Mouse (Mus musculus) neutrophil, adult 59 days (primary cell): ENCODE measurements around the gene Dgcr6. TPM values are rescaled to one million over a fixed set of nuclear protein-coding genes. Genes with fewer than 3 reads are reported as not detected.

Experiments
- total RNA-seq, 2 experiments: library from RNA; stranded (reverse); gene quantifications; 1 replicate in 1 of 2; 2 replicates in 1 of 2; pipeline ENCODE4 v1.2.4; 2023

The Dgcr6 gene
- total RNA-seq = 1 to 10 TPM; 6.8 to 7.7 TPM

GRCm38 (mm10) chr16:18052731-18053202 is at the start of gene Dgcr6:
Gene Dgcr6 (plus strand): TSS chr16:18052860.

Other genes with a start within 250 kb of the Dgcr6 start
- not detected for gene B830017H08Rik, start 219.7 kb upstream of the Dgcr6 start, total RNA-seq
- gene Car15, start 214.5 kb upstream of the Dgcr6 start, total RNA-seq = 1 to 10 TPM; 3.5 to 3.9 TPM
- gene Gm20518, start 161.2 kb upstream of the Dgcr6 start, total RNA-seq = under 1 TPM; 0.35 to 0.76 TPM
- not detected for gene Tssk1, start 158.6 kb upstream of the Dgcr6 start, total RNA-seq
- gene Dgcr2, start 154.3 kb upstream of the Dgcr6 start, total RNA-seq = 10 to 100 TPM; 37.2 to 42.9 TPM
- gene Tssk2, start 154.2 kb upstream of the Dgcr6 start, total RNA-seq = not detected
- gene Ess2, start 141.5 kb upstream of the Dgcr6 start, total RNA-seq = 10 to 100 TPM; 27.8 to 32.6 TPM
- gene Gsc2, start 137.8 kb upstream of the Dgcr6 start, total RNA-seq = not detected
- 10 to 100 TPM; 16.3 to 17.2 TPM for gene Slc25a1, start 124.6 kb upstream of the Dgcr6 start, total RNA-seq
- gene Vpreb2, start 72.4 kb upstream of the Dgcr6 start, total RNA-seq = 1 to 10 TPM in 1 of 2 experiments, under 1 TPM in 1; 0.56 to 2.1 TPM
- 1 to 10 TPM; 8.5 to 9.8 TPM for gene Prodh, start 37.3 kb downstream of the Dgcr6 start, total RNA-seq
- gene Rtn4r, start 74.8 kb downstream of the Dgcr6 start, total RNA-seq = under 1 TPM; 0.20 to 0.42 TPM
- not detected for gene Ccdc188, start 165.0 kb downstream of the Dgcr6 start, total RNA-seq
- 1 to 10 TPM; 3.7 to 4.9 TPM for gene Zdhhc8, start 182.3 kb downstream of the Dgcr6 start, total RNA-seq
- gene Trmt2a, start 195.8 kb downstream of the Dgcr6 start, total RNA-seq = 10 to 100 TPM; 42.3 to 55.1 TPM
- 10 to 100 TPM; 59.0 to 64.4 TPM for gene Ranbp1, start 195.9 kb downstream of the Dgcr6 start, total RNA-seq
- not detected for gene Gm49776, start 205.5 kb downstream of the Dgcr6 start, total RNA-seq
- gene Dgcr8, start 236.4 kb downstream of the Dgcr6 start, total RNA-seq = 10 to 100 TPM; 19.0 to 24.1 TPM